16 mouse cellular contexts compared by ENCODE assay signal in genomic region chr10:84712532-84712931, GRCm38 (mm10). TPM values are rescaled to one million over a fixed set of nuclear protein-coding genes. Genes with fewer than 3 reads are reported as not detected.
A peak's percentile ranks its signal among the peaks of the same experiment; 100 is the strongest.
DNase-seq lines count a peak whose midpoint lies in the region; ATAC-seq and TF ChIP-seq lines count a peak whose summit lies in the region.
"Had no signal": no experiment of that assay in that cellular context is flagged by ENCODE, and none has a peak within 500 bp of the region (broad histone marks: within the 10 kb centered on the region; RNA-seq: fewer than 3 reads in every experiment).

No protein-coding gene starts in this region.

- H3K27me3 ChIP-seq in heart, embryonic 14.5 days (ENCODE audit: control insufficient read depth, insufficient read depth, low read length) = no peaks in the 10 kb centered on the region
- H3K27me3 ChIP-seq in midbrain, embryonic 12.5 days = peaks cover 33% of the 10 kb centered on the region
- peaks cover 5% of the 10 kb centered on the region; the same call in 1 of the 2 replicates for H3K27me3 ChIP-seq in midbrain, embryonic 16.5 days (ENCODE audit: control insufficient read depth, insufficient read depth, low read depth, low read length)
- no peaks in the 10 kb centered on the region for H3K27me3 ChIP-seq in kidney, adult 2 months (replicated peaks; ENCODE audit: control insufficient read depth, insufficient read depth, low read length)
- H3K27me3 ChIP-seq: hindbrain, embryonic 15.5 days; liver, embryonic 13.5 days; neural tube, embryonic 12.5 days had no signal

- TF ChIP-seq POLR2A in kidney, adult 2 months (IDR thresholded peaks at IDR 0.05; ENCODE audit: low read depth, low read length) = no peak

- 0 out of 4 replicates have a peak overlapping the region, but pooled peaks of 1 of the 2 experiments have one; percentile 2 for H3K27ac ChIP-seq in heart, embryonic 14.5 days (replicated peaks in 1 of 2; ENCODE audit: control insufficient read depth in 1 of 2, insufficient read depth in 1 of 2, low read depth in 2 of 2, low read length in 2 of 2)
- peak overlapping the region; percentile 35 for H3K27ac ChIP-seq in midbrain, embryonic 12.5 days (replicated peaks)
- no peak overlapping the region for H3K27ac ChIP-seq in midbrain, embryonic 16.5 days (ENCODE audit: low read length)
- no peak overlapping the region for H3K27ac ChIP-seq in kidney, adult 2 months (ENCODE audit: insufficient read depth, low read depth, low read length)
- H3K27ac ChIP-seq: gastrocnemius, adult 2 months; liver, embryonic 13.5 days; neural tube, embryonic 12.5 days had no signal

- no peak for TF ChIP-seq CTCF in kidney, adult 2 months (conservative IDR thresholded peaks at IDR 0.05; ENCODE audit: insufficient read depth, insufficient read length, low read depth, low read length)

- peaks cover 43% of the 10 kb centered on the region for H3K36me3 ChIP-seq in heart, embryonic 14.5 days (ENCODE audit: control insufficient read depth, insufficient read depth, low read length)
- H3K36me3 ChIP-seq in midbrain, embryonic 12.5 days = peaks cover 9% of the 10 kb centered on the region; the same call in 1 of the 2 replicates
- H3K36me3 ChIP-seq in midbrain, embryonic 16.5 days (ENCODE audit: control insufficient read depth, insufficient read depth, low read length) = peaks cover 5% of the 10 kb centered on the region; the same call in 1 of the 2 replicates
- H3K36me3 ChIP-seq in kidney, adult 2 months (ENCODE audit: control insufficient read depth, insufficient read depth, low read length) = no peaks in the 10 kb centered on the region
- H3K36me3 ChIP-seq: hindbrain, embryonic 15.5 days had no signal

- DNase-seq in heart, adult 11 months = no peak
- DNase-seq in kidney, adult 2 months = peak; percentile 68
- peak; percentile 49 for DNase-seq in testis, postnatal 10 days (ENCODE audit: low spot score)
- DNase-seq in right cerebral cortex, postnatal 25 days = no peak
- no peak for DNase-seq in urinary bladder, postnatal 4 days (ENCODE audit: low spot score in 2 of 2)
- DNase-seq: adrenal gland, adult 8-10 months; cerebellum, adult 11-12 months; gastrocnemius, adult 2 months; liver, embryonic 13.5 days; thymus, postnatal 25 days had no signal

- peak overlapping the region; percentile 7; the same call in 1 of the 2 replicates for H3K4me2 ChIP-seq in heart, embryonic 14.5 days (ENCODE audit: low read length)
- H3K4me2 ChIP-seq in midbrain, embryonic 12.5 days (replicated peaks) = no peak overlapping the region
- no peak overlapping the region for H3K4me2 ChIP-seq in midbrain, embryonic 16.5 days (ENCODE audit: low read length)
- H3K4me2 ChIP-seq: hindbrain, embryonic 15.5 days; liver, embryonic 13.5 days; neural tube, embryonic 12.5 days had no signal

- H3K4me3 ChIP-seq in heart, embryonic 14.5 days (ENCODE audit: control insufficient read depth in 1 of 2, insufficient read depth in 1 of 2, low read depth in 1 of 2, low read length in 2 of 2) = no peak overlapping the region
- H3K4me3 ChIP-seq in midbrain, embryonic 12.5 days = no peak overlapping the region
- H3K4me3 ChIP-seq in midbrain, embryonic 16.5 days (ENCODE audit: low read depth, low read length) = no peak overlapping the region
- no peak overlapping the region for H3K4me3 ChIP-seq in kidney, adult 2 months (ENCODE audit: insufficient read depth, low read depth, low read length)
- H3K4me3 ChIP-seq: gastrocnemius, adult 2 months; hindbrain, embryonic 15.5 days; liver, embryonic 13.5 days; neural tube, embryonic 12.5 days had no signal

- no peak for ATAC-seq in heart, embryonic 14.5 days (ENCODE audit: insufficient number of reproducible peaks, insufficient read depth, low FRiP score, low read depth)
- ATAC-seq in midbrain, embryonic 12.5 days (ENCODE audit: low FRiP score, low read depth) = no peak
- no peak for ATAC-seq in midbrain, embryonic 16.5 days

- no peaks in the 10 kb centered on the region for H3K9me3 ChIP-seq in heart, embryonic 14.5 days (ENCODE audit: control insufficient read depth, low read length)
- H3K9me3 ChIP-seq in midbrain, embryonic 12.5 days = no peaks in the 10 kb centered on the region
- no peaks in the 10 kb centered on the region for H3K9me3 ChIP-seq in midbrain, embryonic 16.5 days (replicated peaks; ENCODE audit: control insufficient read depth, low read length, poor library complexity, severe bottlenecking)
- H3K9me3 ChIP-seq: hindbrain, embryonic 15.5 days; liver, embryonic 13.5 days; neural tube, embryonic 12.5 days had no signal

- 0 out of 2 replicates have a peak overlapping the region, but pooled peaks have one; percentile 12 for H3K9ac ChIP-seq in heart, embryonic 14.5 days (ENCODE audit: low read length)
- no peak overlapping the region for H3K9ac ChIP-seq in midbrain, embryonic 12.5 days (replicated peaks)
- no peak overlapping the region for H3K9ac ChIP-seq in midbrain, embryonic 16.5 days (ENCODE audit: low read depth, low read length)
- H3K9ac ChIP-seq: hindbrain, embryonic 15.5 days; liver, embryonic 13.5 days; neural tube, embryonic 12.5 days had no signal

- WGBS in heart, embryonic 14.5 days = 56% methylated on average over 6 of the region's 6 CpGs
- whole genome bisulfite sequencing in midbrain, embryonic 12.5 days = 58% methylated on average over 6 of the region's 6 CpGs
- WGBS in midbrain, embryonic 16.5 days = 50% methylated on average over 6 of the region's 6 CpGs
- 43% methylated on average over 6 of the region's 6 CpGs for WGBS in kidney, adult 2 months

- H3K4me1 ChIP-seq in heart, embryonic 14.5 days (ENCODE audit: control insufficient read depth in 2 of 2, insufficient read depth in 2 of 2, low read length in 2 of 2) = peaks cover 16 to 28% of the 10 kb centered on the region in 2 experiments
- peaks cover 52% of the 10 kb centered on the region for H3K4me1 ChIP-seq in midbrain, embryonic 12.5 days
- peaks cover 24% of the 10 kb centered on the region for H3K4me1 ChIP-seq in midbrain, embryonic 16.5 days (ENCODE audit: control insufficient read depth, insufficient read depth, low read length)
- H3K4me1 ChIP-seq in kidney, adult 2 months (ENCODE audit: control insufficient read depth, insufficient read depth, low read length) = no peaks in the 10 kb centered on the region
- H3K4me1 ChIP-seq: liver, embryonic 13.5 days had no signal

RNA-seq across cellular contexts. Expression of gene Rfx4, which starts 43.3 kb away (rescaled TPM):
- polyA plus RNA-seq in heart, embryonic 14.5 days (2014; fragmentation: Nextera tagmentation; extraction: Ambion mirVana) = not detected in 2 replicates
- polyA plus RNA-seq in midbrain, embryonic 12.5 days (2016; fragmentation: Nextera tagmentation; extraction: Ambion mirVana) = 53.5 and 56.0 TPM in 2 replicates
- polyA plus RNA-seq in midbrain, embryonic 16.5 days (2015; fragmentation: Nextera tagmentation; extraction: Ambion mirVana) = 12.6 and 13.9 TPM in 2 replicates
- polyA plus RNA-seq in kidney, adult 2 months (2012; rRNA removed) = 0.23 and 0.41 TPM in 2 replicates
- polyA plus RNA-seq: C2C12; liver, embryonic 13.5 days had no signal

Comparison
In these comparisons a context has a peak if more than half of its experiments do, and no peak if none do; other contexts are left out.
1. DNase-seq: peak in kidney, adult 2 months (single experiment) and testis, postnatal 10 days (single experiment); none in heart, adult 11 months (single experiment), right cerebral cortex, postnatal 25 days (single experiment) and urinary bladder, postnatal 4 days (0 of 2).